Mouse (Mus musculus) gastrocnemius, postnatal 10 days (tissue): ENCODE measurements at regions not wholly inside any gene's neighbourhood (a gene's known extent, or its start where the extent isn't known, plus 50 kb on each side); places are given as distances from the start of the nearest gene placed in this dataset.
"Not testable (repeated sequence)": the region's sequence is repeated elsewhere in the genome, so short reads cannot be mapped to it uniquely, and the experiment has no call there.

Source experiments
- DNase-seq: peaks from one replicate; pipeline ENCODE4 v3.0.0; 2021; ENCODE audit warnings: mixed read lengths

- no peak for DNase-seq
These were observed 54.4 kb upstream of the Tcf12 start for GRCm38 (mm10) chr9:72166084-72166483.

DNA sequence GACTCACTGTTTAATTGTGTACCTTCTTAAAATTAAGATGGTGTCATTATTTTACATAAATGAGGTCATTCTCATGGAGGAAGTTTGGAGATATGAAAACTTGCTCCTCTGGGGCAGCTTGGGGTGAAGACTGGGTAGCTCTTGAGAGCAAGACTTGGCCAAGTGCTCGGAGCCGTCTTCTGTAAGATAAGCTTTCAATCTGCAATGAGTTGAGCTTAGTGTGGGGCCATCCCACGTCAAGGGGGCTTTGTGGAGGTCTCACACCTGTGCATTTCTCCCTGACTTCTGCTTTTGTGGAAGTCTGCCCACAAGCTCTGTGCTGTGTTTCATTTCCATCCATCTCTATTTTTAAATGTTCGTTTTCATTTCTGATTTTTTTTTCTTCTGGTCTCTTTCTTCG, 54.9 kb upstream of the Tcf12 start:
- no peak for DNase-seq

- DNase-seq: no peak
These were observed 57.6 kb upstream of the Tcf12 start for GRCm38 (mm10) chr9:72169231-72169630.

- DNase-seq: peak; percentile 53
These were observed 58.1 kb upstream of the Tcf12 start for GRCm38 (mm10) chr9:72169728-72170188.

DNA sequence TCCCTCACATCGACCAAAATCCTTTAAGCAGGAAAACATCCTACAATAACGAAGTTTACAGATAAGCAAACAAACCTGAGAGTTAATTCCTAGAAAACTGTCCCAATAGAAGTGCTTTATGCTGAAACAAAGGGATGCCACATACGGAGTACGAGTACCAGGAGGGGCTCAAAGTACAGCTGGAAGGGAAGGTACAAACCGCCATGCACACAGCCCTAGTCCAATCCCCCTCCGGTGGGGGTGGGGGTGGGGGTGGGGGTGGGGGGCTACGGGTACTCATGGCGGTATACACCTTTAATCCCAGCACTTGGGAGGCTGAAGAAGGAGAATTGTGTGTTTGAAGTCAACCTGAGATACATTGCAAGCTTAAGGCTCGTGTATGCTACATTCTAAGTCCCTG, 58.6 kb upstream of the Tcf12 start:
- DNase-seq: no peak

DNA sequence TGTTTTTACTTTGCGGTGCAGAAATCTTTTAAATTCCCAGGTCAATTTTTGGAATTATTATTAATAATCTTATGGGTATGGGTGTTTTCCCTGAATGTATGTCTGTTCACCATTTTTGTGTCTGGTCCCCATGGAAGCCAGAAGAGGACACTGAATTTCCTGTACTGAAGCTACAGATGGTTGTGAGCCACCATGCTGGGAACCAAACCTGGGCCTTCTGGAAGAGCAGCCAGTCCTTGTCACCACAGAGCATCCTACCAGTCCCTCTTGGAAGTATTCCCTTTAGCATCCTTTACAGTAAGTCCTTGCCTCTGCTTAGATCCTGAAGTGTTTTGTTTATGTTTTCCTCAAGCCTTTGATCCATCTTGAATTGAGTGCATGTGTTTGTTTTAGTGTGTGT, 60.7 kb upstream of the Tcf12 start:
- no peak for DNase-seq

DNA sequence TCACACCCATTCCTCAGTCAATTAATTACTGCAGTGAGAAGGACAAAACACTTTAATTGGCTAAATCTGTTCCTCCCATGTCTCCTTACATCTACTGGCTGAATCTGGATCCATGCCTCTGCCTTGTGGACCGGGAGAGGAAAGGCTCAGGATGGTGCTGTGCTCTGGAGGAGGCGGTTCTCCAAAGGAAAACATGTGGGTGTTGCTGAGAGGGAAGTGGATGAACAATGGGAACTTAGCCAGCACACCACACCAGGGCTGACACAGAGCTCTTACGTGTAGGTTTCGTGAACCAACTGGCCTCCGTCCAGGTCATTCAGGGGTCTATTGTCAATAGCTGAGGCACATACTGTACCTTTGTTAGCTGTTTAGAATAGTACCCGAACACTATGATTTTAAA, 69.3 kb upstream of the Tcf12 start:
- no peak for DNase-seq

DNA sequence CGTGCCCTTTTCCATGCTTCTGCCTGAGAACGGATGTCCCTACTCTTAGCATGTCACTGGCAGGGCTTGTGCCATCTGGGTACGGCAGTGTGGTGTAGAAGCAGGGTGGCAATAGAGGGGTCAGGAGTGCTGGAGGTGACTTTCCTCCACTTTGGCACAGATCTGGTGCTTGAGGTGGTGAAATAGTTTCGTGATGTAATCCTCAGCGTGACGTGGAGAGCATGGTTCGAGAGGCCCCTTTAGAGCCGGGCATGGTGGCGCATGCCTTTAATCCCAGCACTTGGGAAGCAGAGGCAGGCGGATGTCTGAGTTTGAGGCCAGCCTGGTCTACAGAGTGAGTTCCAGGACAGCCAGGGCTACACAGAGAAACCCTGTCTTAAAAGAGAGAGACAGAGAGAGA, 71.7 kb upstream of the Tcf12 start:
- DNase-seq: no peak

DNA sequence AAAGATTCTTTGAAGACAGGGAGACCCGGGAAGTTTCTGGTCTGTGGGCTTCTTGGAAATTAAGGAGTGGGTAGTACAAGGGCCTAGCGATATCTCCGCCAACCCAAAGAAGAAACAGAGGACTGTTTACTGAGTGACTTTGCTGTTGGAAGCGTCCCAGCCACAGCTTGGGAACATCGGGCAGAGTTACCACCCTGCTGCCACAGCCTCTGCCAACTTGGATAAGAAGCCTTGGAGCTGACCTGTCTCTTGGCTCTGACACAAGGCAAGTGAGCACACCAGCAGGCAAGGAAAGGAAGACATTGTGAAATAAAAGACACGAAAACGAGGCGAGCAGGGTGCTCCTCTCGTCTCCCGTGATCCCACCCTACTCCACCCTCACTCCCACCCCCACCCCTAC, 72.3 kb upstream of the Tcf12 start:
- DNase-seq: peak; percentile 51

DNA sequence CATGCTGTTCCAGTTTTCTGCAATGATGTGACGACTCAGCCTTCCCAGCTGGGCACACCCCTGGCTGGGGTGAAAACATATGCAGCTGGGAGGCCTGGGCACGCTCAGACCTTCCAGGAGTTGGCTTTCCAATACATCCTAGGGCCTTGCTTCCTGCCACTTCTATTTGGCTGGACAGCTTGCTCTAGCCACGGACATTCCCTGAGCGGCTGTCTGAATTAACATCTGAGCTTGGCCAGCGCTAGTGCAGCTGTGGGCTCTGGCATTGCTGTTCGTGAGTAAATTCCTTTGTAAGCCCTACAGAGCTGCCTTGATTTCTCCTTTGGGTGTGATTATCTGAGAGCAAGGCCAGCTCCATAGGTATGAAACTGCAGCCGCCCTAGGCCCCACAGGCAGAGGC, 78.2 kb upstream of the Tcf12 start:
- DNase-seq: no peak

DNA sequence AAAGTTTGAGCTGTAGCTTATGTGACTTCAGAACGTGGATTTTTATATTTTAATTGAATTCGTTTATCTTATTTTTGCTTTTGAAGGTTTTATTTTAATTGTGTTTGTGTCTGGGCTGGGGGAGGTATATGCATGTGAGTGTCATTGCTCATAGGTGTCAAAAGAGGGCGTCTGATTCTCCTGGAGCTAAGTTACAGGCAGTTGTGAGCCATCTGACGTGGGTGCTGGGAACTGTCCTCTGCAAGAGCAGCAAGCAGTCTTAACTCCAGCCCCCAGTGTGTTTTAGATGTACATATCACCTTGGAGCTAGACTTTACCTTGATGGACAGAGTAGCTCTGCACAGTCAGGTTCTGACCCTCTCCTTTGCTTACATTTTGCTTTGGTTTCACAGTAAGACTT, 79.0 kb upstream of the Tcf12 start:
- DNase-seq: no peak

DNA sequence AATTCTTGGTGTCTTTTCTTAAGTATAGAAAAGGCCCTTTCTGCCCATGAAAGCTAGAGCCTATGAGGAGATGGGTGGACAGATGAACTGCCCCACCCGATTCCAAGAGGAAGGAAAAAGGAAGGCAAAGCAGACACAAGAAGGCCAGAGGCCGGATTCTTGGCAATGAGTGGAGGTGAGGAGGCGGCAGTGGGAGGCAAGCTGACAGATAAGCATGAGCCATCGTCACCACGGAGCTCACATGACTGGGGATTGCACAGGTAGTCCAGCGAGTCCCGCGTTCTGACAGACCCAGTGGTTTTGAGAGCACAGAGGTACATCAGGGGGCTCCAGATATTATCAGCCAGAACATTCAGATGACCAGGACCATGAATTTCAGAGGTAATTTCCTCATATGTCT, 79.4 kb upstream of the Tcf12 start:
- DNase-seq: no peak

- DNase-seq: peak; percentile 51
These were observed 80.6 kb upstream of the Tcf12 start for GRCm38 (mm10) chr9:72192051-72192952.

- DNase-seq: not testable (repeated sequence)
These were observed 81.3 kb upstream of the Tcf12 start for GRCm38 (mm10) chr9:72192953-72193337.

- no peak for DNase-seq
These were observed 79.3 kb upstream of the Zfp280d start for GRCm38 (mm10) chr9:72195348-72195747.

DNA sequence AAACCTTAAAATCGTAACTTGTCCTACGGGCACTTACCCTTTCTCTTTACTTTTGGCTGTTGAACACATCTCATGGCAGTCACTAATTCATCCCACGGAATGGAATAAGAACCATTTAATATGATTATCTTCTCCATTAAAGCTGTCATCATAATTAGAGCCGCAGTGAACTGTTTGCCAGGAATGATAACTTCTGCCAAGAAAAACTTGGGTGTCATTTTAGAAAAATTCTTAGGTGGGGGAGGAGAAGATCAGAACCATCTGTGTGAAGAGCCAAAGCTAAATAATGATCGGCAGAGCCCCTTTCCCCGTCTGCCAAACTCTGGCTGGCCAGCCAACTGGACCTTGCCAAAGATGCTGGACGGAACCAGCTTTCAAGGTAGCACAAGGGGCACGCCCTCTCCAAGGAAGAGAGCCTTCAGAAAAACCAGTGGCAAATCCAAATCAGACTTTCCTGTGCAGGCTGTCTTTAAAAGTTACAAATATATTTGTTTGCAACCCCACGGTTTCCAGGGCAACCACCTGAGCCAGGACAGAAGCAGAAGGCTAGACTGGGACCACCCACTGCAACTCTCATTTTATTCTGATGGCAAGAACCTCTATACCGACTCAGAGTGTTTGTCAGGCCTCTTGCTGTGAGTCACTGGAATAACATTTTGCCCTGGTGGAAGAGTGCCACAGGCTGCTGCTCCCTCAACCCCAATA, 77.9 kb upstream of the Zfp280d start:
- DNase-seq: peak; percentile 31

- DNase-seq: no peak
These were observed 77.3 kb upstream of the Zfp280d start for GRCm38 (mm10) chr9:72197331-72197732.

DNA sequence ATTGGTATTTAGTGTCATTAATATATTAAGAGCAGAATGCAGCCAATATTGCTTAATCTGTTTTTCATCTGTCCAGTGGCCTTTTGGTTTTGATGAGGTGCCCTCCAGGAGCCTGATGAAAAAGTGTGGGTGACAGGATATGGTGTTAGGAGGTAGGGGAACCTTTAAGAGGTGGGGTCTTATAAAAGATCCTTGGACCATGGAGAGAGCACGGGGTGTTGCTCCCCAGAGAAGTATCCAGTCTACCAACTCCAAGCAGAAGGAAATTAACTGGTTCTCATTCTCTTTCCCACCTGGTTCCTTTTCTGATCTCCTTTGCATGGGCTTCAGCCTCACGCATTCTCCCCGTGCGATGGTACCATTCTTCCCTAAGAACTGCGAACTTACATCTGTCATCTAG, 75.7 kb upstream of the Zfp280d start:
- DNase-seq: no peak

DNA sequence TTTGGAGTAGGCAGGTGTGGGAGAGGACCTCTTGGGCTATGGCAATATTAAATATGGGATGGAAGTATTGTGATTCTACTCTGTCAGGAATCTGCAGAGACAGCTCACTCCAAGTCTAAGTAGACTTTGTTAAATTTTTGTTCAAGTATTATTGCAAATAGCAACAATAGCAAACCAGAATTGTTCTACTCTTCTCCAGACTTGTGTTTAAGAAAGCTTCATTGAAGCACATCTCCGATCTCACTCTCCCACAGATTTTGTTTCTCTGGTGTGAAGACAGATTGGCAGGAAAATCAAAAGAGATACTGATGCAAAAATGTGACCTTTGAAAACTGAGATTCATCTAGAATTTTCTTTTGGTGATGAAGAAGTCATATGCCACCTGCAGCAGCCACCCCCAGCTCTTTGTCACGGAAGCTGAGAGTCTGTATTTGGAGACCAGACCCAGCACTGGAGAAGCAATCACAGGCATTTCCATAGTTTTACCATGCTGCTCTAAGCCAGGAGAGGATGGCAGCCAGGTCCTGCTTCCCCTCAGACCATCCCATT, 70.2 kb upstream of the Zfp280d start:
- DNase-seq: no peak

- DNase-seq: no peak
These were observed 68.8 kb upstream of the Zfp280d start for GRCm38 (mm10) chr9:72205815-72206214.

DNA sequence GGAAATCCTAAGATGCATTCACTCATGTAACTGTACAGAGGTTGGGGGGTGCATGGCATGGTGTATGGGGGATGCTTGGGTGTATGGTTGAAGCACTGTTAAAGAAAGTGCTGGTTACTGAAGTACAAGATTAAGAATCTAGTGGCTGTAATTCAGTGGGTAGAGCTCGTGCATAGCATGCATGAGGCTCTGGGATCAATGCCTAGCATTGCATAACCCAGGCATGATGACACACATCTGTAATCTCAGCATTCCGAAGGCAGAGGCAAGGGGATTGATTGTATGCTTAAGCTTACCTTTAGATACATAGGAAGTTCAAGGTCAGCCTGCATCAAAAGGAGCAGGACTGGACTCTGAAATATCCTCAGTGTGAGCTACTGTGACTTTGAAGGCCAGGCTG, 67.7 kb upstream of the Zfp280d start:
- no peak for DNase-seq

DNA sequence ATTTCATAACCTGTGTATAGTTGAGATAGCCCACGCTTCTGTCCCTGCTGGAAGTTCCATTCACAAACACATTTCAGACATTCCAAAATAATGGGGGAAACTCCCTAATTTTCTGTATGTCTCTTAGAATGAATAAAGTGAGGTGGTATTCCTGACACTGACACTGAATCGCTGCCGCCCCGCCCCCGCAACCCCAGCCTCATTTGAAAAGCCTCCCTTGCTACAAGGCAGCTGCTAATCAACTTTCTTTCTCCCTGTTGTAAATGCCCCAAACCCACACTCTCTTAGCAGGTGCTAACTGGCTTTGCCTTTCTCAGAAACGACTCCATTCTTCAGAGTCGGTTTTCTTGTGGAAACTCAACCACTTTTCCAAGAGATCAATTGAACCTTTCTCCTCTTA, 66.4 kb upstream of the Zfp280d start:
- DNase-seq: no peak

DNA sequence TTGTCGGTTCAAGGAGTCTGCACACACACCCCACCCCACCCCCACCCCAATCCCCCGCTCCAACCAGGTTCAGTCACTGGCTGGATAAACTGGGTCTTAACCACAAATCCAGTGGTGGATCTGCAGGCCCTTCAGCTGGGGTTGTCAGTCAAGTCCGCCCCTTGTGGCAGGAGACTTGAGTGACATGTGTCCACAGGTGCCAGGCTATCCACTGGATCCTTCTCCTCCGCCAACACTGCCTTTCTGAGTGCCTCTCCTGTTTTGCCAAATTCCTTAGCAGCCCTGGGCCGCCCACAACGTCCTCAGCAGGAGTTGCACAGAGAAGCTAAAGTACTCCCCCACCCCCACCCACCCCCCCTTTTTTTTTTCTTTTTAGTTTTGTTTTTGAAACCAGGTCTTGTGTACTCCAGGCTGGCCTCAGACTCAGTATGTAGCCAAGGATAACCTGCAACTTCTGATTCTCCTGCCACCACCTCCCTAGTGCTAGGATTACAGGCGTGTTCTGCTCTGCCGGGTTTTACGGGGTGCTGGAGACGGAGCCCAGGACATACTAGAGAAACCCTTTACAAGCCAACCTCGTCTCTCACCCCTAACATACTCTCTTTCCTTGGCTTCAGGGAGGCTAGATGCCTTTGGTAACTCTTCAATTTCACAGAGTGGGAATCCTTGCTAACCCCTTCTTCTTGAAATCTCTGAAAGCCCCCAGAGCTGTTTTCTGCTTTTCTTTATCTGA, 57.2 kb upstream of the Zfp280d start:
- DNase-seq: peak; percentile 59
